Comparison of ENCODE assay signal across 8 mouse cellular contexts in genomic region chr11:72221278-72221677, GRCm38 (mm10). TPM values are rescaled to one million over a fixed set of nuclear protein-coding genes. Genes with fewer than 3 reads are reported as not detected.
A peak's percentile ranks its signal among the peaks of the same experiment; 100 is the strongest.
DNase-seq lines count a peak whose midpoint lies in the region.

No protein-coding gene starts in this region.

- peak; percentile 58 for DNase-seq in ovary, postnatal 14 days (ENCODE audit: low spot score)
- no peak for DNase-seq in ovary, postnatal 10 days (ENCODE audit: low spot score)
- DNase-seq in adrenal gland, adult 18-20 months (ENCODE audit: low spot score in 2 of 2), result peak; percentile 70 to 71
- peak; percentile 65 for DNase-seq in embryo, embryonic 9.5 days (ENCODE audit: extremely low spot score)
- DNase-seq in induced T-regulatory cell, adult 2 months (ENCODE audit: low read depth), result peak; percentile 91
- peak; percentile 78 for DNase-seq in liver
- peak; percentile 52 for DNase-seq in retina, adult 2 months (ENCODE audit: low read depth, low spot score)
- DNase-seq in thymus, postnatal 10 days (ENCODE audit: low spot score in 2 of 2), result peak; percentile 57 to 85

RNA-seq across cellular contexts. Expression of gene Med31, which starts 5.9 kb away (rescaled TPM):
- total RNA-seq in adrenal gland, adult 18-20 months (2021), result 10 to 100 TPM; 11.2 to 12.3 TPM

RNA-seq across cellular contexts. Expression of gene Txndc17, which starts 13.9 kb away (rescaled TPM):
- total RNA-seq in adrenal gland, adult 18-20 months (2021), result 10 to 100 TPM; 80.1 to 86.3 TPM

RNA-seq across cellular contexts. Expression of gene 4933427D14Rik, which starts 14.0 kb away (rescaled TPM):
- 1 to 10 TPM; 5.6 to 6.6 TPM for total RNA-seq in adrenal gland, adult 18-20 months (2021)

RNA-seq across cellular contexts. Expression of gene Gm43951, which starts 14.6 kb away (rescaled TPM):
- total RNA-seq in adrenal gland, adult 18-20 months (2021), result under 1 TPM; 0.70 to 0.76 TPM

RNA-seq across cellular contexts. Expression of gene Slc13a5, which starts 45.7 kb away (rescaled TPM):
- not detected for total RNA-seq in adrenal gland, adult 18-20 months (2021)
